Mouse (Mus musculus): ENCODE data around the gene Large1.
"Not testable (repeated sequence)": the region's sequence is repeated elsewhere in the genome, so short reads cannot be mapped to it uniquely, and the experiment has no call there.

Large1 gene

GRCm38 (mm10) chr8:73017601-73018000, 335.7 kb downstream of the Large1 start:
- DNase-seq (ENCODE audit: low read depth, low spot score), result no peak

GRCm38 (mm10) chr8:73016303-73016702, 337.0 kb downstream of the Large1 start:
- no peak for DNase-seq (ENCODE audit: low read depth, low spot score)

GRCm38 (mm10) chr8:73007489-73007888, 345.9 kb downstream of the Large1 start:
- no peak for DNase-seq (ENCODE audit: low read depth, low spot score)

- DNase-seq (ENCODE audit: low read depth, low spot score), result peak; percentile 13
Observed at GRCm38 (mm10) chr8:73003858-73004257, 349.5 kb downstream of the Large1 start.

- no peak for DNase-seq (ENCODE audit: low read depth, low spot score)
Observed at GRCm38 (mm10) chr8:72993831-72994230, 359.5 kb downstream of the Large1 start.

GRCm38 (mm10) chr8:72990425-72990824, 362.9 kb downstream of the Large1 start:
- DNase-seq (ENCODE audit: low read depth, low spot score), result no peak

- DNase-seq (ENCODE audit: low read depth, low spot score), result no peak
Observed at GRCm38 (mm10) chr8:72982832-72983231, 370.5 kb downstream of the Large1 start.

GRCm38 (mm10) chr8:72955074-72955473, 398.3 kb downstream of the Large1 start:
- no peak for DNase-seq (ENCODE audit: low read depth, low spot score)

GRCm38 (mm10) chr8:72941393-72941792, 411.9 kb downstream of the Large1 start:
- DNase-seq (ENCODE audit: low read depth, low spot score), result not testable (repeated sequence)

GRCm38 (mm10) chr8:72919182-72919902, 434.0 kb downstream of the Large1 start:
- no peak for DNase-seq (ENCODE audit: low read depth, low spot score)

- DNase-seq (ENCODE audit: low read depth, low spot score), result no peak
Observed at GRCm38 (mm10) chr8:72905491-72905890, 447.8 kb downstream of the Large1 start.

GRCm38 (mm10) chr8:72901591-72901990, 451.7 kb downstream of the Large1 start:
- DNase-seq (ENCODE audit: low read depth, low spot score), result no peak

- DNase-seq (ENCODE audit: low read depth, low spot score), result no peak
Observed at GRCm38 (mm10) chr8:72899321-72899720, 454.0 kb downstream of the Large1 start.

- DNase-seq (ENCODE audit: low read depth, low spot score), result no peak
Observed at GRCm38 (mm10) chr8:72883033-72883432, 470.3 kb downstream of the Large1 start.

GRCm38 (mm10) chr8:72873411-72873810, 479.9 kb downstream of the Large1 start:
- DNase-seq (ENCODE audit: low read depth, low spot score), result no peak

- no peak for DNase-seq (ENCODE audit: low read depth, low spot score)
Observed at GRCm38 (mm10) chr8:72846881-72847280, 506.5 kb downstream of the Large1 start.

GRCm38 (mm10) chr8:72835863-72836262, 517.5 kb downstream of the Large1 start:
- no peak for DNase-seq (ENCODE audit: low read depth, low spot score)

- peak; percentile 2 for DNase-seq (ENCODE audit: low read depth, low spot score)
Observed at GRCm38 (mm10) chr8:72833112-72833511, 520.2 kb downstream of the Large1 start.

GRCm38 (mm10) chr8:72832371-72832770, 521.0 kb downstream of the Large1 start:
- no peak for DNase-seq (ENCODE audit: low read depth, low spot score)

- DNase-seq (ENCODE audit: low read depth, low spot score), result no peak
Observed at GRCm38 (mm10) chr8:72817655-72818349, 535.5 kb downstream of the Large1 start.

GRCm38 (mm10) chr8:72816679-72817078, 536.7 kb downstream of the Large1 start:
- no peak for DNase-seq (ENCODE audit: low read depth, low spot score)

- DNase-seq (ENCODE audit: low read depth, low spot score), result peak; percentile 24
Observed at GRCm38 (mm10) chr8:72815681-72816080, 537.7 kb downstream of the Large1 start.

GRCm38 (mm10) chr8:72812690-72813089, 540.6 kb downstream of the Large1 start:
- DNase-seq (ENCODE audit: low read depth, low spot score), result peak; percentile 20
